Mouse (Mus musculus) midbrain, embryonic 13.5 days (tissue): ENCODE measurements around the gene Fam71e1. TPM values are rescaled to one million over a fixed set of nuclear protein-coding genes. Genes with fewer than 3 reads are reported as not detected.

Experiments
- ATAC-seq: fragments of 200-750 bp; cut with Nextera tagmentation; 2 replicates; pipeline ENCODE4 v1.8.0; 2017; ENCODE audit warnings: mild to moderate bottlenecking, moderate TSS enrichment, moderate library complexity
- H3K27ac ChIP-seq: fragments of 300-500 bp; sonication (generic); 2 replicates; pipeline ENCODE4 v1.5.1; 2015; ENCODE audit warnings: inconsistent platforms, mild to moderate bottlenecking, moderate library complexity
- H3K27me3 ChIP-seq: fragments of 300-500 bp; sonication (generic); 2 replicates; pipeline ENCODE4 v1.6.1; 2015; ENCODE audit warnings: mild to moderate bottlenecking, inconsistent platforms
- H3K36me3 ChIP-seq: fragments of 300-500 bp; sonication (generic); 2 replicates; pipeline ENCODE4 v1.6.1; 2015; ENCODE audit warnings: mild to moderate bottlenecking, inconsistent platforms
- H3K4me1 ChIP-seq: fragments of 300-500 bp; sonication (generic); replicated peaks from 2 replicates; pipeline ENCODE4 v1.6.1; 2015; ENCODE audit warnings: inconsistent platforms
- H3K4me2 ChIP-seq: fragments of 300-500 bp; sonication (generic); replicated peaks from 2 replicates; pipeline ENCODE4 v1.6.1; 2015; ENCODE audit warnings: moderate library complexity, mild to moderate bottlenecking, inconsistent platforms
- H3K4me3 ChIP-seq: fragments of 300-500 bp; sonication (generic); replicated peaks from 2 replicates; pipeline ENCODE4 v1.5.1; 2015; ENCODE audit warnings: mild to moderate bottlenecking, inconsistent platforms
- H3K9ac ChIP-seq: fragments of 300-500 bp; sonication (generic); replicated peaks from 2 replicates; pipeline ENCODE4 v1.6.1; 2015; ENCODE audit warnings: mild to moderate bottlenecking, inconsistent platforms
- H3K9me3 ChIP-seq: fragments of 300-500 bp; sonication (generic); 2 replicates; pipeline ENCODE4 v1.6.1; 2016; ENCODE audit warnings: mild to moderate bottlenecking, inconsistent platforms
- WGBS: fragments of 180-500 bp; shearing (Covaris S2); methylation state at CpG from one replicate; pipeline ENCODE4 v1.1.7; 2015; 5-methylcytosine and 5-hydroxymethylcytosine counted together
- polyA plus RNA-seq: library from polyadenylated mRNA; unstranded; fragments of >200 nt; fragmentation: Nextera tagmentation; extraction: Ambion mirVana; gene quantifications from 2 replicates; pipeline ENCODE4 v1.2.1, GENCODE M21; 2015

Gene Fam71e1
- 43.0 and 46.1 TPM in 2 replicates for polyA plus RNA-seq

- WGBS: under 1% methylated on average over 58 of the region's 58 CpGs
- peak; percentile 95 for ATAC-seq
- no peaks in the 10 kb centered on the region for H3K27me3 ChIP-seq
These were observed at the start of gene Fam71e1, which contains the start of gene Emc10 for GRCm38 (mm10) chr7:44495992-44496770. Gene Fam71e1, plus strand, starts transcription at chr7:44496581. Gene Emc10, minus strand, starts transcription at chr7:44496529.

GRCm38 (mm10) chr7:44453256-44453655, 43.1 kb upstream of the Fam71e1 start:
- no peaks in the 10 kb centered on the region for H3K27me3 ChIP-seq
- H3K27ac ChIP-seq: peak overlapping the region; percentile 19; the same call in 1 of the 2 replicates
- no peak overlapping the region for H3K4me3 ChIP-seq
- H3K36me3 ChIP-seq: peaks cover 80% of the 10 kb centered on the region
- H3K4me1 ChIP-seq: peaks cover 47% of the 10 kb centered on the region
- no peak overlapping the region for H3K4me2 ChIP-seq
- 0 out of 2 replicates have a peak, but pooled peaks have one; percentile 9 for ATAC-seq
- WGBS: 23% methylated on average over 3 of the region's 3 CpGs
- no peaks in the 10 kb centered on the region for H3K9me3 ChIP-seq
- peak overlapping the region; percentile 39 for H3K9ac ChIP-seq

More at GRCm38 (mm10) chr7:44495992-44496770, at the start of gene Fam71e1, which contains the start of gene Emc10:
- peak within 1 kb of the TSS; percentile 84 for H3K4me2 ChIP-seq
- H3K4me3 ChIP-seq: peak within 1 kb of the TSS; percentile 75
- H3K9ac ChIP-seq: peak within 1 kb of the TSS; percentile 94
- no peaks in the 10 kb centered on the region for H3K9me3 ChIP-seq
- peak within 1 kb of the TSS; percentile 98 for H3K27ac ChIP-seq
- peaks cover 34% of the 10 kb centered on the region for H3K36me3 ChIP-seq
- peaks cover 36% of the 10 kb centered on the region for H3K4me1 ChIP-seq

GRCm38 (mm10) chr7:44456302-44456701, 40.1 kb upstream of the Fam71e1 start:
- H3K9me3 ChIP-seq: no peaks in the 10 kb centered on the region
- peaks cover 25% of the 10 kb centered on the region for H3K4me1 ChIP-seq
- H3K36me3 ChIP-seq: peaks cover 87% of the 10 kb centered on the region
- no peak overlapping the region for H3K4me3 ChIP-seq
- no peak overlapping the region for H3K9ac ChIP-seq
- no peak for ATAC-seq
- H3K27me3 ChIP-seq: peaks cover 3% of the 10 kb centered on the region; the same call in 1 of the 2 replicates
- H3K4me2 ChIP-seq: no peak overlapping the region
- no peak overlapping the region for H3K27ac ChIP-seq
- 88% methylated on average over 1 of the region's 1 CpGs for WGBS

GRCm38 (mm10) chr7:44460067-44460466, 36.3 kb upstream of the Fam71e1 start:
- Histone ChIP-seq H3K27ac (no peak overlapping the region), H3K4me3 (no peak overlapping the region), H3K36me3 (peaks cover 90% of the 10 kb centered on the region), H3K4me1 (peaks cover 33% of the 10 kb centered on the region), H3K9me3 (no peaks in the 10 kb centered on the region), H3K9ac (no peak overlapping the region), H3K4me2 (no peak overlapping the region), H3K27me3 (peaks cover 10% of the 10 kb centered on the region; the same call in 1 of the 2 replicates)
- no peak for ATAC-seq
- 79% methylated on average over 6 of the region's 6 CpGs for WGBS

GRCm38 (mm10) chr7:44460767-44461502, 35.4 kb upstream of the Fam71e1 start:
- Histone ChIP-seq H3K9ac (no peak overlapping the region), H3K9me3 (no peaks in the 10 kb centered on the region), H3K4me1 (peaks cover 42% of the 10 kb centered on the region), H3K4me3 (no peak overlapping the region), H3K27me3 (peaks cover 10% of the 10 kb centered on the region; the same call in 1 of the 2 replicates), H3K4me2 (no peak overlapping the region), H3K36me3 (peaks cover 83% of the 10 kb centered on the region), H3K27ac (no peak overlapping the region)
- ATAC-seq: no peak
- WGBS: 87% methylated on average over 31 of the region's 31 CpGs

- WGBS: 76% methylated on average over 50 of the region's 57 CpGs
- Histone ChIP-seq H3K4me3 (no peak overlapping the region), H3K4me2 (no peak overlapping the region), H3K27me3 (peaks cover 10% of the 10 kb centered on the region; the same call in 1 of the 2 replicates), H3K9me3 (no peaks in the 10 kb centered on the region), H3K9ac (peak overlapping the region; percentile 52), H3K27ac (no peak overlapping the region), H3K4me1 (peaks cover 47% of the 10 kb centered on the region), H3K36me3 (peaks cover 77% of the 10 kb centered on the region)
- ATAC-seq: no peak
These were observed 34.7 kb upstream of the Fam71e1 start for GRCm38 (mm10) chr7:44461503-44462217.

- Histone ChIP-seq H3K27ac (peak overlapping the region; percentile 9; the same call in 1 of the 2 replicates), H3K9ac (peak overlapping the region; percentile 52), H3K27me3 (peaks cover 10% of the 10 kb centered on the region; the same call in 1 of the 2 replicates), H3K9me3 (no peaks in the 10 kb centered on the region), H3K4me3 (no peak overlapping the region), H3K4me2 (no peak overlapping the region), H3K36me3 (peaks cover 69% of the 10 kb centered on the region), H3K4me1 (peaks cover 55% of the 10 kb centered on the region)
- 26% methylated on average over 70 of the region's 77 CpGs for WGBS
- ATAC-seq: no peak
These were observed 33.9 kb upstream of the Fam71e1 start for GRCm38 (mm10) chr7:44462218-44463055.

GRCm38 (mm10) chr7:44463056-44463425, 33.3 kb upstream of the Fam71e1 start:
- peaks cover 56% of the 10 kb centered on the region for H3K4me1 ChIP-seq
- H3K36me3 ChIP-seq: peaks cover 63% of the 10 kb centered on the region
- H3K9ac ChIP-seq: no peak overlapping the region
- no peak overlapping the region for H3K4me2 ChIP-seq
- no peaks in the 10 kb centered on the region for H3K9me3 ChIP-seq
- peak overlapping the region; percentile 92 for H3K27ac ChIP-seq
- ATAC-seq: no peak
- no peak overlapping the region for H3K4me3 ChIP-seq
- H3K27me3 ChIP-seq: peaks cover 10% of the 10 kb centered on the region; the same call in 1 of the 2 replicates
- 51% methylated on average over 8 of the region's 8 CpGs for WGBS

GRCm38 (mm10) chr7:44463556-44464225, 32.7 kb upstream of the Fam71e1 start:
- 87% methylated on average over 10 of the region's 10 CpGs for WGBS
- H3K36me3 ChIP-seq: peaks cover 56% of the 10 kb centered on the region

GRCm38 (mm10) chr7:44464511-44464910, 31.9 kb upstream of the Fam71e1 start:
- ATAC-seq: no peak
- Histone ChIP-seq H3K27me3 (peaks cover 10% of the 10 kb centered on the region; the same call in 1 of the 2 replicates), H3K4me2 (peak overlapping the region; percentile 27), H3K27ac (peak overlapping the region; percentile 92), H3K4me3 (no peak overlapping the region), H3K36me3 (peaks cover 48% of the 10 kb centered on the region), H3K4me1 (peaks cover 68% of the 10 kb centered on the region), H3K9me3 (no peaks in the 10 kb centered on the region), H3K9ac (peak overlapping the region; percentile 47)
- WGBS: 5% methylated on average over 4 of the region's 4 CpGs

More at GRCm38 (mm10) chr7:44463556-44464225, 32.7 kb upstream of the Fam71e1 start:
- peak overlapping the region; percentile 92 for H3K27ac ChIP-seq
- peaks cover 60% of the 10 kb centered on the region for H3K4me1 ChIP-seq
- no peak overlapping the region for H3K4me3 ChIP-seq
- H3K9ac ChIP-seq: peak overlapping the region; percentile 47
- no peak overlapping the region for H3K4me2 ChIP-seq
- H3K27me3 ChIP-seq: peaks cover 10% of the 10 kb centered on the region; the same call in 1 of the 2 replicates
- no peak for ATAC-seq
- H3K9me3 ChIP-seq: no peaks in the 10 kb centered on the region
